In the genomic region with DNA sequence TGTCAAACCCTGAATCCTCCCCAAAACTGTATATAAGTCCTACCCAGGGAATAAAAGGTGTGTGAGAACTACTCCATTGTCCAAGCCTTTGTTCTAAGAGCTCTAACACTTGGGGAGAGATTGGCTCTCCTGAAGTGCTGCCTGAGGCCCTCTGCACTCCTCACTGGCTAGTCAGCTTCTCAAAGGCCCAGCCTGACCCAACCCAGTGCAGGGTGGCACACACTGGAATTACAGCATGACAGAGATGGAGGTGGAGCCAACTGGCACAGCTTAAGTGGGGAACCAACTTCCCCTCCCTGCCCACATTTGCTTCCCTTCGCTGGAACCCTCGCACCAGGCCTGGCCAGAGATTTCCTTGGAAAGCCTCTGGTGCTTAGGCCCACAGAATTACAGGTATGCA, we compare ENCODE assay signal across 31 mouse cellular contexts. TPM values are rescaled to one million over a fixed set of nuclear protein-coding genes. Genes with fewer than 3 reads are reported as not detected.
"Had no signal": no experiment of that assay in that cellular context is flagged by ENCODE, and none has a peak within 500 bp of the region (broad histone marks: within the 10 kb centered on the region; RNA-seq: fewer than 3 reads in every experiment).

No protein-coding gene starts in this region.

- H3K36me3 ChIP-seq: heart, embryonic 10.5 days; heart, embryonic 12.5 days; hindbrain, embryonic 10.5 days; hindbrain, embryonic 12.5 days; kidney, embryonic 15.5 days; limb, embryonic 13.5 days had no signal

- H3K9me3 ChIP-seq: heart, embryonic 10.5 days; hindbrain, embryonic 10.5 days; hindbrain, embryonic 12.5 days; limb, embryonic 13.5 days had no signal

- H3K9ac ChIP-seq: heart, embryonic 12.5 days; hindbrain, embryonic 12.5 days; hindbrain, embryonic 14.5 days; kidney, embryonic 15.5 days; limb, embryonic 13.5 days had no signal

- H3K4me3 ChIP-seq: gastrocnemius, adult 2 months; heart, embryonic 10.5 days; heart, embryonic 12.5 days; hindbrain, embryonic 10.5 days; hindbrain, embryonic 12.5 days; kidney, embryonic 15.5 days; limb, embryonic 13.5 days had no signal

- H3K27ac ChIP-seq: gastrocnemius, adult 2 months; heart, embryonic 10.5 days; hindbrain, embryonic 10.5 days; hindbrain, embryonic 12.5 days; hindbrain, embryonic 14.5 days; hindbrain, postnatal 0 days; kidney, embryonic 15.5 days; kidney, postnatal 0 days; limb, embryonic 13.5 days had no signal

- ATAC-seq: hindbrain, postnatal 0 days; intestine, embryonic 16.5 days had no signal

- H3K4me2 ChIP-seq: heart, embryonic 12.5 days; hindbrain, embryonic 12.5 days; hindbrain, embryonic 14.5 days; kidney, embryonic 15.5 days; limb, embryonic 13.5 days; liver, embryonic 11.5 days had no signal

- H3K27me3 ChIP-seq: heart, embryonic 12.5 days; hindbrain, embryonic 12.5 days; kidney, embryonic 15.5 days; limb, embryonic 13.5 days had no signal

- DNase-seq: gastrocnemius, adult 2 months; gastrocnemius, postnatal 10 days; gastrocnemius, postnatal 25 days; heart, adult 18-20 months; heart, postnatal 10 days; heart, postnatal 4 days; kidney, adult 11 months; kidney, adult 2 months; kidney, adult 9 months; kidney, postnatal 14 days; kidney, postnatal 36 days; layer of hippocampus, adult 9-11 months; layer of hippocampus, postnatal 36 days; left cerebral cortex, postnatal 4 days; liver had no signal

- H3K4me1 ChIP-seq: heart, embryonic 10.5 days; heart, embryonic 12.5 days; hindbrain, embryonic 10.5 days; hindbrain, embryonic 12.5 days; kidney, embryonic 15.5 days; limb, embryonic 13.5 days had no signal

RNA-seq across cellular contexts. Expression of gene Slco1a4, which starts 42.2 kb away (rescaled TPM):
- polyA plus RNA-seq: heart, embryonic 10.5 days; heart, embryonic 12.5 days; hindbrain, embryonic 10.5 days; intestine, embryonic 14.5 days; intestine, embryonic 16.5 days; large intestine, adult 2 months; liver, embryonic 11.5 days had no signal

RNA-seq across cellular contexts. Expression of gene Slco1a1, which starts 48.6 kb away (rescaled TPM):
- polyA plus RNA-seq: frontal cortex, adult 2 months; heart, embryonic 10.5 days; heart, embryonic 12.5 days; heart, embryonic 14.5 days; heart, embryonic 16.5 days; hindbrain, embryonic 10.5 days; hindbrain, embryonic 12.5 days; hindbrain, embryonic 14.5 days; hindbrain, postnatal 0 days; intestine, embryonic 14.5 days; intestine, embryonic 16.5 days; kidney, adult 2 months; kidney, embryonic 15.5 days; large intestine, adult 2 months; limb, embryonic 13.5 days; liver, embryonic 11.5 days had no signal
